Mouse (Mus musculus) midbrain, embryonic 11.5 days (tissue): Measurements from ENCODE around the gene Slc5a10. TPM values are rescaled to one million over a fixed set of nuclear protein-coding genes. Genes with fewer than 3 reads are reported as not detected.

Experiments
- ATAC-seq: fragments of 200-750 bp; cut with Nextera tagmentation; 2 replicates; pipeline ENCODE4 v1.8.0; 2017; ENCODE audit warnings: moderate TSS enrichment, moderate library complexity; ENCODE audit not compliant: low FRiP score
- DNase-seq: peaks from one replicate; pipeline ENCODE4 v3.0.0; 2015; ENCODE audit warnings: low spot score; ENCODE audit errors: missing footprints
- H3K27ac ChIP-seq: fragments of 300-500 bp; sonication (generic); 2 replicates; pipeline ENCODE4 v1.5.1; 2014; ENCODE audit warnings: low read depth, low read length
- H3K27me3 ChIP-seq: fragments of 300-500 bp; sonication (generic); 2 replicates; pipeline ENCODE4 v1.6.1; 2014; ENCODE audit warnings: mild to moderate bottlenecking, low read length, moderate library complexity, mixed read lengths; ENCODE audit not compliant: control insufficient read depth, insufficient read depth
- H3K36me3 ChIP-seq: fragments of 300-500 bp; sonication (generic); 2 replicates; pipeline ENCODE4 v1.6.1; 2014; ENCODE audit warnings: mild to moderate bottlenecking, low read length, moderate library complexity, mixed read lengths; ENCODE audit not compliant: control insufficient read depth, insufficient read depth
- H3K4me1 ChIP-seq: fragments of 300-500 bp; sonication (generic); 2 replicates; pipeline ENCODE4 v1.6.1; 2014; ENCODE audit warnings: low read length; ENCODE audit not compliant: control insufficient read depth, insufficient read depth
- H3K4me2 ChIP-seq: fragments of 300-500 bp; sonication (generic); 2 replicates; pipeline ENCODE4 v1.6.1; 2014; ENCODE audit warnings: mild to moderate bottlenecking, moderate library complexity
- H3K4me3 ChIP-seq: fragments of 300-500 bp; sonication (generic); 2 replicates; pipeline ENCODE4 v1.5.1; 2014; ENCODE audit warnings: low read depth, low read length
- H3K9ac ChIP-seq: fragments of 300-500 bp; sonication (generic); 2 replicates; pipeline ENCODE4 v1.6.1; 2014; ENCODE audit warnings: low read length
- H3K9me3 ChIP-seq: fragments of 300-500 bp; sonication (generic); 2 replicates; pipeline ENCODE4 v1.6.1; 2016; ENCODE audit warnings: low read length; ENCODE audit not compliant: control insufficient read depth
- WGBS: fragments of 180-500 bp; shearing (Covaris S2); extraction: QIAGEN DNeasy Blood & Tissue Kit; methylation state at CpG from one replicate; pipeline ENCODE4 v1.1.7; 2014; 5-methylcytosine and 5-hydroxymethylcytosine counted together
- polyA plus RNA-seq: library from polyadenylated mRNA; unstranded; fragments of >200 nt; fragmentation: Nextera tagmentation; extraction: Ambion mirVana; gene quantifications from 2 replicates; pipeline ENCODE4 v1.2.1, GENCODE M21; 2014

Slc5a10 gene
- polyA plus RNA-seq, 1 experiment from 2014 or later, result not detected

GRCm38 (mm10) chr11:61698852-61699251 is 21.8 kb downstream of the Slc5a10 start:
- Histone ChIP-seq H3K9me3 (no peaks in the 10 kb centered on the region), H3K4me2 (no peak overlapping the region), H3K36me3 (no peaks in the 10 kb centered on the region), H3K9ac (no peak overlapping the region), H3K27me3 (no peaks in the 10 kb centered on the region), H3K4me1 (peaks cover 12% of the 10 kb centered on the region; the same call in 1 of the 2 replicates), H3K4me3 (no peak overlapping the region), H3K27ac (no peak overlapping the region)
- no peak for DNase-seq
- no peak for ATAC-seq

- Histone ChIP-seq H3K4me1 (no peaks in the 10 kb centered on the region), H3K4me2 (no peak overlapping the region), H3K9ac (no peak overlapping the region), H3K27me3 (no peaks in the 10 kb centered on the region), H3K27ac (no peak overlapping the region), H3K9me3 (no peaks in the 10 kb centered on the region), H3K4me3 (no peak overlapping the region), H3K36me3 (no peaks in the 10 kb centered on the region)
- DNase-seq (no peak), ATAC-seq (no peak)
- 90% methylated on average over 5 of the region's 5 CpGs for WGBS
Measured at GRCm38 (mm10) chr11:61692996-61693395, 27.6 kb downstream of the Slc5a10 start.

GRCm38 (mm10) chr11:61687595-61687994 is 33.0 kb downstream of the Slc5a10 start:
- H3K4me3 ChIP-seq, result no peak overlapping the region
- ATAC-seq, result no peak
- H3K9ac ChIP-seq, result no peak overlapping the region
- H3K27ac ChIP-seq, result no peak overlapping the region
- 60% methylated on average over 2 of the region's 2 CpGs for WGBS
- no peak overlapping the region for H3K4me2 ChIP-seq
- DNase-seq, result no peak
- peaks cover 5% of the 10 kb centered on the region; the same call in 1 of the 2 replicates for H3K4me1 ChIP-seq
- H3K36me3 ChIP-seq, result no peaks in the 10 kb centered on the region
- no peaks in the 10 kb centered on the region for H3K9me3 ChIP-seq
- peaks cover 27% of the 10 kb centered on the region for H3K27me3 ChIP-seq

- DNase-seq (no peak), ATAC-seq (no peak)
- Histone ChIP-seq H3K36me3 (no peaks in the 10 kb centered on the region), H3K4me2 (no peak overlapping the region), H3K9ac (no peak overlapping the region), H3K27ac (no peak overlapping the region), H3K9me3 (no peaks in the 10 kb centered on the region), H3K4me3 (no peak overlapping the region), H3K4me1 (peaks cover 5% of the 10 kb centered on the region; the same call in 1 of the 2 replicates), H3K27me3 (peaks cover 27% of the 10 kb centered on the region)
- 45% methylated on average over 10 of the region's 10 CpGs for WGBS
Measured at GRCm38 (mm10) chr11:61686906-61687453, 33.6 kb downstream of the Slc5a10 start.

- ATAC-seq, result no peak
- Histone ChIP-seq H3K27ac (no peak overlapping the region), H3K4me1 (peaks cover 5% of the 10 kb centered on the region; the same call in 1 of the 2 replicates), H3K4me3 (no peak overlapping the region), H3K4me2 (no peak overlapping the region), H3K36me3 (no peaks in the 10 kb centered on the region), H3K9ac (no peak overlapping the region), H3K27me3 (peaks cover 27% of the 10 kb centered on the region), H3K9me3 (no peaks in the 10 kb centered on the region)
- WGBS, result 79% methylated on average over 2 of the region's 2 CpGs
- no peak for DNase-seq
Measured at GRCm38 (mm10) chr11:61686141-61686540, 34.5 kb downstream of the Slc5a10 start.

GRCm38 (mm10) chr11:61685119-61685725 is 35.4 kb downstream of the Slc5a10 start:
- H3K9ac ChIP-seq, result no peak overlapping the region
- peaks cover 27% of the 10 kb centered on the region for H3K27me3 ChIP-seq
- no peaks in the 10 kb centered on the region for H3K36me3 ChIP-seq
- no peak for ATAC-seq
- whole genome bisulfite sequencing, result 78% methylated on average over 8 of the region's 8 CpGs
- peaks cover 5% of the 10 kb centered on the region; the same call in 1 of the 2 replicates for H3K4me1 ChIP-seq
- peak; percentile 77 for DNase-seq
- no peak overlapping the region for H3K4me3 ChIP-seq
- no peaks in the 10 kb centered on the region for H3K9me3 ChIP-seq
- H3K4me2 ChIP-seq, result no peak overlapping the region
- no peak overlapping the region for H3K27ac ChIP-seq

GRCm38 (mm10) chr11:61683907-61684731 is 36.5 kb downstream of the Slc5a10 start, which contains the start of gene Fam83g:
Fam83g (plus strand) TSS chr11:61684091.
- peak; percentile 58; the same call in 1 of the 2 replicates for ATAC-seq
- DNase-seq, result peak; percentile 93
- Histone ChIP-seq H3K36me3 (no peaks in the 10 kb centered on the region), H3K9me3 (no peaks in the 10 kb centered on the region), H3K4me2 (peak within 1 kb of the TSS; percentile 52), H3K4me3 (peak within 1 kb of the TSS; percentile 37), H3K27ac (no peak within 1 kb of the TSS), H3K27me3 (peaks cover 27% of the 10 kb centered on the region), H3K4me1 (peaks cover 5% of the 10 kb centered on the region; the same call in 1 of the 2 replicates), H3K9ac (no peak within 1 kb of the TSS)
- 2% methylated on average over 76 of the region's 76 CpGs for WGBS

- no peak overlapping the region for H3K9ac ChIP-seq
- peaks cover 13% of the 10 kb centered on the region for H3K4me1 ChIP-seq
- no peak overlapping the region for H3K27ac ChIP-seq
- H3K9me3 ChIP-seq, result no peaks in the 10 kb centered on the region
- no peak overlapping the region for H3K4me2 ChIP-seq
- WGBS, result 73% methylated on average over 4 of the region's 4 CpGs
- no peak overlapping the region for H3K4me3 ChIP-seq
- ATAC-seq (no peak), DNase-seq (no peak)
- peaks cover 14% of the 10 kb centered on the region for H3K27me3 ChIP-seq
- H3K36me3 ChIP-seq, result no peaks in the 10 kb centered on the region
Measured at GRCm38 (mm10) chr11:61679091-61679866, 41.3 kb downstream of the Slc5a10 start.
